Mouse (Mus musculus) adrenal gland, adult (tissue): Measurements from ENCODE around the gene Trpm2.
A peak's percentile ranks its signal among the peaks of the same experiment; 100 is the strongest.
"Not testable (repeated sequence)": the region's sequence is repeated elsewhere in the genome, so short reads cannot be mapped to it uniquely, and the experiment has no call there.

Experiments
- DNase-seq, 2 experiments: peaks; one replicate each; pipeline ENCODE4 v3.0.0; 2022 to 2023; ENCODE audit warnings: low spot score in 1 of 2; ENCODE audit not compliant: inconsistent age in 2 of 2

Gene Trpm2

GRCm38 (mm10) chr10:77970481-77970880, at the start of gene Trpm2:
TSS of gene Trpm2 (minus strand) at chr10:77970563.
- peak in 1 of 2 experiments; percentile 52 for DNase-seq

- peak in 1 of 2 experiments; percentile 57 for DNase-seq
Observed at GRCm38 (mm10) chr10:78019984-78020383, 49.6 kb upstream of the Trpm2 start.

GRCm38 (mm10) chr10:78019291-78019690, 48.9 kb upstream of the Trpm2 start:
- DNase-seq, result no peak

DNA sequence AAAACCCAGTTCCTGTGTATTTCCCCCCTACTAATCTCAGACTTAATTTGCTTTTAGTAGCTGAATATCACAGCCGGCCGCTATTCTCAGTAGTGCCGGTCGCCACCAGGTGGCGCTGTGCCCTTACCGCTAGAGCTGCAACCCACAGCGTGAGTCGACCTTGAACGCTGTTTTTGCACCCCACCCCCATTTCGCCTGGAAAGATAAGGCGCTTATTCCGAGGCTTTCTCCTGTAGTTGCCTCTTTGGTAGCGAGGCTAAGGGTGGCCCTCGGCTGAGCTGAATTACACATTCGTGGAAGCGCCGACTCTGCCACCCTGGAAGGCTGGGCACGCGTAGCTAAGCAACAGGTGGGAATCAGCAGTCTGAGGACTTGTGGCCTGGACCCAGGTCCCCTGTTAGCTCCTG, 48.4 kb upstream of the Trpm2 start:
- DNase-seq, result peak; percentile 79 to 93

DNA sequence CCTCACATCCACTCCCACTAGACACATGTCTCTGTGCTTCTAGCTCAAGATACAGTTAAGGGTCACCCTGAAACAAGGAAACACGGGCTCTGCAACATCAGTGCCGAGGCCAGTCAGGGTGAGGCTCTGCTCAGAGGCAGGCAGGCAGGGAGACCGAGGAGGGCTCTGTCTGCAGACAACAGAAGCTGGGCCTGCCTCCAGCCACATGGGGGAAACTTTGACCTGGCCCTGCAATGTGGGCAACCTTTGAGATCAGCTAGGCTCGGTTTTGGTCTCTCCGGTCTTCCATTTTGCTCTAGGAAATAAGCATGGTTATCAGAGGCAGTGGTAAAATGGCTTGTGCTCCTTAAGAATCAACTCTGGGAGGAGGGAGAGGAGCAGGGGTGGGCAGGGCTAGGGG, 46.0 kb upstream of the Trpm2 start:
- DNase-seq, result peak in 1 of 2 experiments; percentile 42

DNA sequence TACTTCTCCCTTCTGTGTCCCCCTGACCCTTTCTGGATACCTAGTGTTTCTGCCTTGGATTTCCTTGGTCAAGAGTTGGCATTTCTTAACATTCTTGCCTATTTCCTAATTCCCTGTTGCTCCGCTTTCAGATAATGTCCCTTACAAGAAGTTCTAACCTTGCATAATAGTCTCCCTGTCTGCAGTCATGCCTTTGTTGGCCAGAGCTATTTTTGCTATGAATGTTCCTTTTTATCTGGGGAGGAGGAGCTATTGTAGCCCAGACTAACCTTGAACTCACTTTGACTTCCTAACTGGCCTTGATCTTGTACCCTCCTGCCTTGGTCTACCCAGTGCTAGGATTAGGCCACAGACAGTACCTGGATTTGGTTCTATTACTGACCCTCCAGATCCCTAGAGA, 45.1 kb upstream of the Trpm2 start:
- peak in 1 of 2 experiments; percentile 76 for DNase-seq

DNA sequence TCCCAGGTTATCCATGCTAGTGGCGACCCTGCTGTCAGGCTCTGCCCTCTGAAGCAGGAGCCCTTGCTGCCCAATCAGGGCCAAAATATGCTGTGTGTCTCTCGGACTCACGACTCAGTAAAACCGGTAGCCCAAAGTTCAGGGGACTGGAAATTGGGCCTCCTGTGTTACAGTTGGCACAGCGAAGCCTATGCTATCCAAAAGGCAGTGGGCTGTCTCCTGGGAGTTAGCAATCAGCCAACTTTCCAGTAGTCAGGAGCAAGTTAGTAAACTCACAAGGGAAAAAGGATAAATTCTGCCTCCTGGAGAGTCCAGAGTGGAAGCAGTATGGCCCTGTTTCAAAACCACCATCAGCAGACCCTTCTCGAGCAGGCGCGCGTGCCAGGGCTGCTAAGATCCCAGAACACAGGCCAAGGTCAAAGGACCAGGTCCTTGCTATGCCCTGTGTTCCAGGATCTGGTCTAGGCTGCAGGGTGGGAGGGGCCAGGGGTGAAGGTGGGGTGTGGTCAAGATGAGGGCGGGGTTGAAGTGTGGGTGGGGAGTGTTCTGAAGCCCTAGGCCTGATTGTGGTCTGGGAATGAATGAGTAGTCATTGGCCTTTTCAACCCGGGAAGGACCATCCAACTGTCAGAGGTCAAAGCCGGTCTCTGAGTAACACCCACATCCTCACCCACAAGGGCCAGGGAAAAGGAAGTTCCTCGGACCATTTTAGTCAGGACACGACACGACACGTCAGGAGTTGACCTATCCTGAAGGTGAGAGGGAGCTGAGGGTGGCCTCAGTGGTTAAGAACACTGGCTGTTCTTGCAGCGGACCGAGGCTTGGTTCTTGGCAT, 42.5 kb upstream of the Trpm2 start:
- DNase-seq, result peak in 1 of 2 experiments; percentile 64

GRCm38 (mm10) chr10:78011116-78011515, 40.8 kb upstream of the Trpm2 start:
- DNase-seq, result not testable (repeated sequence)

DNA sequence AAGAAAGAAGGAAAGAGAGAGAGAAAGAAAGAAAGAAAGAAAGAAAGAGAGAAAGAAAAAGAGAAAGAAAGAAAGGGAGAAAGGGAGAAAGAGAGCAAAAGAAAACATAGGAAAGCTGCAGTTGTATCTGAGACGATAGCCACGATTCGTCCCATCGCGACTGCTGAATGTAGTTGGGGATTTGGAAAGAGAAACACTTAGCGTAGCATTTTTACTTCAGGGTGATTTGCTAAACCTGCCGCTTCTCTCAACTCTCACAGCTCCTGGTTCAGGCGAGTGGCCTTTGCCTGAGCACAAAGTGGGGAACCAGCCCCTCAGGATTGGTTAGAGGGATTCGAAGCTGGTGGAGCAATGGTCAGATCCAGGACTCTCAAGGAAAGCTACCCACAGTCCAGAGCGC, 40.0 kb upstream of the Trpm2 start:
- no peak for DNase-seq

- DNase-seq, result no peak
Observed at GRCm38 (mm10) chr10:78009945-78010293, 39.6 kb upstream of the Trpm2 start, which contains the start of gene Pfkl. TSS of gene Pfkl (minus strand) at chr10:78010083.

DNA sequence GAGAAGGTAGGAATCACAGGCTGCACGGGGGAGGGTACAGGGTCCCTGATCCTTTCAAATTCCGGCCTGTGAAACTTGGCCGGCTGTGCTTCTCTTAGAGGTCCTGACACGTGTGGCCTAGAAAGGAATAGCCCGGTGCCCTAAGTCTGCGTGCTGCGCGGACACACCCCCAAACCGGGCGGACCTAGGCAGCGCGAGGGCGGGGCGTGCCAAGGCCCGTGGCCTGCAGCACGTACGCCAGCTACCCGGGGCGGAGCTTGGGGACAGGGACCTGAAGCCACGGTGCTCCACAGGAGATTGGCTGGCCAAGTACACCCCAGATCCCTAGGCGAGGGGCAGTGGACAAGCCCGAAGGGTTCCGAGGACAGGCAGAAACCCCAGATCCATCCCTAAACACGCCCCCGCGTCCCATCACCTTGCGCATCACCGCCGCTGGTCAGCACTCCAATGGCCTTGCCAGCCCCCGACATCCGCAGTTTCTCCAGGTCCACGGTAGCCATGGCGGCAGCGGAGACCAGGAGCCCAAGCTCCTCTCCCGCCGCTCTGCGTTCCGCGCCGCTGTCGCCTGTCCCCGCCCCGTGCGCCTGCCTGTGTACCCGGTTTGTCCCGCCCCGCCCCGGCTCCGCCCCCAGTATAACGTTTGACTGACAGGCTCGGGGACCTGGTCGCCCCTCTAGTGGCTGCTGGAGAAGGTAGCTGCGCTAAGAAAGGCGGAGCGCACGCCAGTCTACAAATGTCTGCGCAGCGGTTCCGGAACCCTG, 39.0 kb upstream of the Trpm2 start:
- peak; percentile 97 to 99 for DNase-seq

GRCm38 (mm10) chr10:78008169-78008568, 37.8 kb upstream of the Trpm2 start:
- DNase-seq, result peak in 1 of 2 experiments; percentile 43

DNA sequence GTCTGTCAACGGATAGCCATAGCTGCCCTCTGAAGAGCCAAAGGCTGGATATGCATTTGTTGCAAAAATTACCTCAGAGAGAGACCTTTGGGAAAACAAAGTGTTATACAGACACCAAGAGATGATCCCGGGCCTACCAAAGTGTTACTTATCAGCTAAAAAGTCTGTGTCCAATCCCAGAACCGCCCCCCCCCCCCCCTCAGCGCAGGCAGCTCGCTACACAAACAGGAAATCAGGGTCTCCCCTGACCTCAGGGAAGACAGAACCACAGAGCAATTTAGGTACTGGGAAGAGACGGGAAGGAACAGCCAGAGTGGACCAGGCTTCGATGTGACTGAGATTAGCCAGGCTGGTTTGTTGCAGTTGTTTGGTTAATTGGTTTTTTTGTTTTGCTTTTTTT, 36.8 kb upstream of the Trpm2 start:
- DNase-seq, result no peak

- no peak for DNase-seq
Observed at GRCm38 (mm10) chr10:78005791-78006438, 35.6 kb upstream of the Trpm2 start.

- no peak for DNase-seq
Observed at GRCm38 (mm10) chr10:78004479-78005100, 34.2 kb upstream of the Trpm2 start.

- no peak for DNase-seq
Observed at GRCm38 (mm10) chr10:78002316-78002715, 32.0 kb upstream of the Trpm2 start.

DNA sequence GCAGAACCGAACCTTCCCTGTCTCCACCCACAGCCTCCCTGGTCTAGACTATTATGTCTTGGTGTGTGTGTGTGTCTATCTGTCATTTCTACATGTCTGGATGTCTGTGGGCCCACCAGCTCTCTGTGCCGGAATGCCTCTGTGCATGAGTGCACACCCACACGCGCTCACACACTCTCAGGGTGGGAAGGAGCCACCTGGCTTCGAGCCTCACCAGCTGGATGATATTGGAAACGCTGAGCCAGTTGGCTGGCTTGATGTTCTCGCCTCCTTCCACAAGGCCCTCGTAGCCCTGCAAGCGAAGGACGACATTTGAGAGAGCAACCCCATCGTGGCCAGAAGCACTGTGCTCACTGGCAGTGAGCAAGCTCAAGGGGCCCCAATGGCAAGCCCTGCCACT, 31.4 kb upstream of the Trpm2 start:
- no peak for DNase-seq

GRCm38 (mm10) chr10:78000200-78000599, 29.8 kb upstream of the Trpm2 start:
- no peak for DNase-seq

DNA sequence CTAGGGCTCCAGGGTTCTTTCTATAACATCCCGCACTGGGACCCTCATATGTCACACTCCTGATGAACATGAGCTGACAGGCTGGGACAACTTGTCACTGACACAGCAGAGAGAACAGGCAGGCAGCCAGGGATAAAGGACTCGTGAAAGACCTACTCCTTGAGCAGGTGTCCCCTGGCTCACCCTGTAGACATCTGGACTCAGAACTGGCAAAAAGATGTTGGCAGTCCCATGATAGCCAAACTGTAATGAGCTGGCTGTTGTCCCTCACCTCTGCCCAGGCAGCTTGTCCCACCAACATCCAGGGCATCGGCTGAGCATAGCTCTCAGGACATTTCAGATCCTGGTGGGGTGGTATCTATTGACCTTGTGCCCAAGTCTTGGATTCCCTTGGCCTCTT, 25.3 kb upstream of the Trpm2 start:
- no peak for DNase-seq

GRCm38 (mm10) chr10:77985775-77986174, 15.4 kb upstream of the Trpm2 start:
- no peak for DNase-seq

DNA sequence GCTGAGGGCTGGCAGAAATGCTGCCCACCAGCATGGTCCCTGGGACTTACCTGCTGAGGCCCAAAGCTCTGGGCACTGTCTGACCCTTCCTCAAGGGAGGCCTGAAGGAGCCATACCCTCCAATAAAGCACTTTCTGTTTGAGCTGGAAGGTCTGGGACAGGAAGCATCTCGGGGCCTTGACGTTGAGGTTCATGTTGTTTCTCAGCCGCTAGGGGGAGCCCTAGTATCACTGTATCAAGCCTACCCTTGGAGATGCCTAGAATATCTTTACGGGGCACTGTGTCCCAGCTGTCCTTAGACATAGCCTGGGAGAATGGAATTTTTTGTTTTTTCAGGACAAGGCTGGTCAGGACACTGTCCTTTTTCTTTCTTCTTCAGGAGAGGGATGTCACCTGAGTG, 14.3 kb upstream of the Trpm2 start:
- DNase-seq, result peak; percentile 72 to 91
